Mouse (Mus musculus) embryonic stem cell, embryonic (primary cell): Measurements from ENCODE around the gene Scrg1.
"Not testable (repeated sequence)": the region's sequence is repeated elsewhere in the genome, so short reads cannot be mapped to it uniquely, and the experiment has no call there.

Source experiments
- CTCF ChIA-PET, 4 experiments: fragments of 300-600 bp in 2 of 4; fragments of 350-600 bp in 2 of 4; sonication (Branson Sonifier 250); formaldehyde crosslinking; loops; one replicate each; lab custom pipeline; 2022; ENCODE audit warnings: inconsistent platforms in 2 of 4; lab: Charles Lee
- POLR2A ChIA-PET, 4 experiments: fragments of 300-600 bp in 2 of 4; fragments of 350-600 bp in 2 of 4; sonication (Branson Sonifier 250); formaldehyde crosslinking; loops; one replicate each; lab custom pipeline; 2022; ENCODE audit warnings: antibody characterized with exemption in 4 of 4, inconsistent platforms in 1 of 4; lab: Charles Lee

The Scrg1 gene

GRCm38 (mm10) chr8:57436437-57436796 is 19.3 kb upstream of the Scrg1 start:
- ChIA-PET CTCF (no interaction called here), POLR2A (interaction anchor here (1.0 to 2.3 kb wide), 5 partner anchors 32 to 87 kb away, joined by 3 to 8 read pairs (median 4); partner anchors contain the start of gene Sap30 (in 1 of the 4))

GRCm38 (mm10) chr8:57441131-57441530 is 14.6 kb upstream of the Scrg1 start:
- POLR2A ChIA-PET = no interaction called here

DNA sequence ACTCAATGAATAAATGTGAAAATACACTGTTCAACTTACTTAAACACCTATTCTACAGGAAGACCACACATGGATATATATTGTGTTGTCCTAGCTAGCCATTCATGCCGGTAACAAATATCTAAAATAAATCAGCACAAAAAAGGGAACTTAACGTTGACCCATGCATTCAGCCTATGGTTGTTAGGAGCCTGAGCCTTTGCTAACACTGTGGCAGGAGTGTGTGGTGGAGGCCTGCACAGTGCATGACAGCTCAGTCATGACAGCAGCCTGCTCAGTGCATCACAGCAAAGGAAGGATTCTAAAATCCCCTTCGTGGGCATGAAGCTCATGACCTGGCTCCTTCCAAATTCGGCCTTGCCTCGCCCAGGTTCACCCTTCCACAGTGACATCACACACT is 14.2 kb upstream of the Scrg1 start:
- POLR2A ChIA-PET = no interaction called here
- CTCF ChIA-PET = no interaction called here

More at GRCm38 (mm10) chr8:57441131-57441530, 14.6 kb upstream of the Scrg1 start:
- CTCF ChIA-PET = no interaction called here

DNA sequence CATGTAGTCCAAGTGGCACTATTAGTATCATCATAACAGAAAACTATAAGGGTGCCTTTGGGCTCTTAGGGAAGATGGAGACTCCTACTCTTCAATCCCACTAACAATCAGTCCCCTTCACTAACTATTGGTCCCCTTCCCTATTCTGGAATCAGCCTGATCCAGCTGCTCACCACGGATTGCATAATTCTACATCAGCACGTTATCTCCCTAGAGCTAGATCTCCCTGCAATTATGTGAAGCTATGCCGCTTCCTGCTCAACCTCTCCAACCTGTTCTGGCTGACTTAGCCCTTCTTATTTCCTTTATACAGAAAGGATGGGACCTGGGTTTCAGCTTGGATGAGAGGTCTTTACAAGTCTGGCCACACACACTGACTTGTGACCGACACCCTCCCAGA is 12.4 kb upstream of the Scrg1 start:
- ChIA-PET POLR2A (interaction anchor here in 2 of 4 experiments (1.2 to 1.4 kb wide), 3 partner anchors 44 to 47 kb away, joined by 3 to 4 read pairs (median 3); partner anchors contain the start of gene Sap30 (in 1 of the 2)), CTCF (interaction anchor here in 1 of 4 experiments (1.0 kb wide), 1 partner anchor 13 kb away, joined by 3 read pairs; no protein-coding TSS in a partner anchor)

DNA sequence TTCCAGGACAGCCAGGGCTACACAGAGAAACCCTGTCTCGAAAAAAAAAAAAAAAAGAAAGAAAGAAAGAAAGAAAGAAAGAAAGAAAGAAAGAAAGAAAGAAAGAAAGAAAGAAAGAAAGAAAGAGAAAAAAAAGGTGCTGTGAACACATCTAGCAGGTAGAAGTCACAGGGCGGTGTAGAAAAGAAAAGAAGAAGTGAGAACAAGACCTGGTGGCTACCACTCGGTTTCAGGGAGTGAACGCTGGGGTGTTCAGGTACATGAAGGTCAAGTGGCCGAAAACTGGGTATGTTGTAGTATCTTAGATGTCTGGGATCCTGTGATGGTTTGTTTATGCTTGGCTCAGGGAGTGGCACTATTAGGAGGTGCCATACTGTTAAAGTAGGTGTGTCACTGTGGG is 9.8 kb upstream of the Scrg1 start:
- CTCF ChIA-PET = interaction anchor here in 1 of 4 experiments (1.0 kb wide), 1 partner anchor 42 kb away, joined by 4 read pairs; no protein-coding TSS in a partner anchor
- POLR2A ChIA-PET = not testable (repeated sequence)

DNA sequence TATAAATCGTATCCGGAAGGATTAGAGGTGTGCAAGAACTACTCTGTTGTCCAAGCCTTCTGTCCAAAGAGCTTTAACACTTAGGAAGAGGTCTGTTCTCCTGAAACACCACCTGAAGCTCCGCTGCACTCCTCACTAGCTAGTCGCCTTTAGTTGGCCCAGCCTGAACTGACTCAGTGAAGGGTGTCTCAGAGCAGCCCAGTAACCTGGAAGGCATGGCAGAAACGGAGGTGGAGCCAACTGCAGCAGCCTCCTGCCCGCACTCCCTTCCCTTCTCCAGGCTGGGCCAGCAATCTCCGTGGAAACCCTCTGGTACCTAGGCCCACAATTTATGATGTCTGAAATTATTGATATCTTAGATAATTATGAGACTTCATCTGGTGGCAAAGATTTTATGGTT is 5.0 kb upstream of the Scrg1 start:
- ChIA-PET POLR2A (interaction anchor here in 2 of 4 experiments (0.6 to 1.1 kb wide), 3 partner anchors 35 to 970 kb away, joined by 3 to 4 read pairs (median 3); no protein-coding TSS in a partner anchor), CTCF (no interaction called here)

DNA sequence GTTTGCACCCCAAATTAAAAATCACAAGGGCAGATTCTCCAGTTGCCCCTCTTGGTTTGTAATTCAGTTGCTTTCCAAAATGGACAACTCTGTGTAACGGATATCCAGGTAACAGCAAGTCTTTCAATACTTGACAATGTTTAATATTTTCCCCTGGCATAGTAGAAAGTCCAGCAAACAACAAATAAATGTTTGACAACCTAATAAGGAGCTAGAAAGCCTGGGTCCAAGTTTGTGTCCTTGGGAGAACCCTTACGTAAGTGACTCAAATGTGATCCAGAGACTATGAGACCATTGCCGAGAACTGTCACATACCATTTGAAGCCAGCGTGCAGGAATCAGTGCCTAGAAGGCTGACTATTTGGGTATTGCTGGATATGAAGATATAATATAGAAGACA is 3.8 kb upstream of the Scrg1 start:
- POLR2A ChIA-PET = interaction anchor here in 1 of 4 experiments (1.7 kb wide), 1 partner anchor 36 kb away, joined by 3 read pairs; the partner anchor contains the start of gene Sap30
- CTCF ChIA-PET = no interaction called here

- CTCF ChIA-PET = no interaction called here
- POLR2A ChIA-PET = interaction anchor here in 1 of 4 experiments (0.6 kb wide), 1 partner anchor 67 kb away, joined by 4 read pairs; no protein-coding TSS in a partner anchor
Measured at GRCm38 (mm10) chr8:57453361-57453760, 2.4 kb upstream of the Scrg1 start.

DNA sequence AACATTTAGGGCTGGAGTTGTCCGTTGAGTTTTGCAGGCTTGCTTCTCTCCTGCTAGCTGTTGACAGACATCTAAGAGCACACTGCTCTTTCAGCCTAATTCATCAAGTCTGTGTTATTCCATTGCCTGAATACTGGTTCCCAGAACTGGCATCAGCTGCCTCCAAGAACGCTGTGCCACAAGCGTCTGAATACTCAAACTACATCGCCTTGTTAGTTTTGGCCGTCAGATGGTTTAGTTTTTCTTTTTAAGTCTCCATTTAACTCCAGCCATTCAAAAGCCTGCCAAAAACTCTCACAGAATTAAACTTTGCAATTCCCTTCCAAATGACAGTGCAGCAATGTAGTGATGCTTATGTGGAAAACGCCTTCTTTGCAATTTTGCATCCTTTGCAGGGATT is 1.4 kb downstream of the Scrg1 start:
- POLR2A ChIA-PET = interaction anchor here in 1 of 4 experiments (0.9 kb wide), 1 partner anchor 30 kb away, joined by 3 read pairs; the partner anchor contains the start of gene Sap30
- CTCF ChIA-PET = no interaction called here

- ChIA-PET CTCF (interaction anchor here in 2 of 4 experiments (0.6 to 0.7 kb wide), 2 partner anchors 36 to 782 kb away, joined by 4 to 5 read pairs; no protein-coding TSS in a partner anchor), POLR2A (interaction anchor here in 2 of 4 experiments (0.9 to 1.6 kb wide), 2 partner anchors 27 to 29 kb away, joined by 3 to 4 read pairs; partner anchors contain the start of gene Sap30 (in 1 of the 2))
Measured at GRCm38 (mm10) chr8:57457942-57458341, 2.2 kb downstream of the Scrg1 start.

DNA sequence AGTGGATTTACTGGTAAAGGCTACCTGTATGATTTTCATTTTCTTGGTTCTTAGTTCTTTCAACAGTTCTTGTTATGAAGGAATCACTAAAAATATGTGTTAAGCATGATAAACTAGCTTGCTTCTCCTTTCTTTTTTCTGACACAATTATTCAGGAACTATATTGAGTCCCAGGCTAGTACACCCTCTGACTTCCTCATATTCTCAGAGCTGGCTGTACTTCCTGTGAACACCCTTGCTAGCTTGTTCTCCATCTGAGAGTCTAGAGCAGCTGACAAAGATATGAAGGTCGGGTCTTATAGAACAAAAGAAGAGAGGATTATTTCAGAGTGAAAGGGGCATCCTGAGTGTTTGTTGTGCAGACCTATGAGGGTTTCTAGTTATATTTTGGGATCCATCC is 7.1 kb downstream of the Scrg1 start:
- ChIA-PET POLR2A (interaction anchor here in 1 of 4 experiments (0.6 kb wide), 1 partner anchor 17 kb away, joined by 4 read pairs; no protein-coding TSS in a partner anchor), CTCF (no interaction called here)

GRCm38 (mm10) chr8:57463757-57464156 is 8.0 kb downstream of the Scrg1 start:
- POLR2A ChIA-PET = no interaction called here
- CTCF ChIA-PET = no interaction called here

GRCm38 (mm10) chr8:57468624-57469023 is 12.9 kb downstream of the Scrg1 start:
- ChIA-PET POLR2A (interaction anchor here in 3 of 4 experiments (0.6 to 2.0 kb wide), 6 partner anchors 12 to 21 kb away, joined by 3 to 7 read pairs (median 4); partner anchors contain the start of gene Sap30 (in 2 of the 3)), CTCF (no interaction called here)

DNA sequence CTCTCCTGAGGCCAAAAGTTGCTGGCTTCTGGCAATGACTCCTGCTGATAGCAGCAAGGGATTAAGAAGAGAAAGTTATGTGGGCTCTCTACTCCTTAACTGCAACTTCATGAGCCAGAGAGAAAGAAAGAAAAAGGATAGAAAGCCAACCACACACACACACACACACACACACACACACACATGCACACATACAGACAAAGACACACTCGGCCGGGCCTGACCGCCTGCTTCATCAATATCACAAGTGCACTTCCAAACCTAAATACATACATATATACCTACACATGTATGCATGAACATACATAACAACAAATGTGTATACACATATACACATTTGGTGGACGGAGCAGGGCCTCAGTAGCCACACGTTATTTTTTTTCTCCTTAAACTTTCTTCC is 15.1 kb downstream of the Scrg1 start:
- CTCF ChIA-PET = no interaction called here
- POLR2A ChIA-PET = interaction anchor here in 1 of 4 experiments (0.7 kb wide), 1 partner anchor 185 kb away, joined by 7 read pairs; no protein-coding TSS in a partner anchor

GRCm38 (mm10) chr8:57473751-57474150 is 18.0 kb downstream of the Scrg1 start:
- ChIA-PET CTCF (no interaction called here), POLR2A (interaction anchor here in 1 of 4 experiments (0.7 kb wide), 1 partner anchor 77 kb away, joined by 6 read pairs; no protein-coding TSS in a partner anchor)

DNA sequence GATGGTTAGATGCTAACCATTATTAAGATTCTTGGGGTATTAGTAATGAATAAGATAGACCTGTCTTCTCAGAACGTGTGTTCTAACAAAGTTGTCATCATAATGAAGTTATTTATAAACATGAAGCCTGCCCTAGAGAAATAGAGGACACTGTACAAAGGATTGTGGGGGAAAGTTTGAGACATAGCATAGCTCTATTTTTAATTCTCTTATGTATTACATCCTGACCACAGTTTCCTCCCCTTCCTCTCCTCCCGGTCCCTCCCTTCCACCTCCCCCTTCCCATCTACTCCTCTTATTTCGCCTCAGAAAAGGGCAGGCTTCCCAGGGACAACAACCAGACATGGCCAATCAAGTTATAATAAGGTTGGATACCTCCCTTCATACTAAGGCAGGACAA is 22.7 kb downstream of the Scrg1 start:
- CTCF ChIA-PET = no interaction called here
- POLR2A ChIA-PET = interaction anchor here in 1 of 4 experiments (0.8 to 4.3 kb wide), 2 partner anchors 11 to 29 kb away, joined by 3 to 31 read pairs; partner anchors contain the start of gene Sap30

- CTCF ChIA-PET = no interaction called here
- POLR2A ChIA-PET = interaction anchor here in 3 of 4 experiments (0.7 to 41.5 kb wide), 5 partner anchors 9 to 44 kb away, joined by 3 to 1309 read pairs (median 4); partner anchors contain the start of genes Hmgb2 (in 1 of the 3) and Sap30 (in 1 of the 3)
Measured at GRCm38 (mm10) chr8:57479700-57480099, 24.0 kb downstream of the Scrg1 start.

- ChIA-PET CTCF (no interaction called here), POLR2A (interaction anchor here in 3 of 4 experiments (0.6 to 41.5 kb wide), 13 partner anchors 8 to 45 kb away, joined by 3 to 1309 read pairs (median 4); partner anchors contain the start of genes Hmgb2 (in 1 of the 3) and Sap30 (in 1 of the 3))
Measured at GRCm38 (mm10) chr8:57480606-57481005, 24.9 kb downstream of the Scrg1 start.
